Mouse (Mus musculus) hindbrain, embryonic 14.5 days (tissue): ENCODE measurements around the gene Stil. TPM values are rescaled to one million over a fixed set of nuclear protein-coding genes. Genes with fewer than 3 reads are reported as not detected.

ENCODE experiments used
- ATAC-seq: fragments of 200-750 bp; cut with Nextera tagmentation; 2 replicates; pipeline ENCODE4 v1.8.0; 2017; ENCODE audit warnings: moderate number of reproducible peaks, mild to moderate bottlenecking, moderate TSS enrichment, moderate library complexity; ENCODE audit not compliant: low FRiP score
- DNase-seq: peaks from one replicate; pipeline ENCODE4 v3.0.0-alpha.2; 2015; ENCODE audit warnings: low spot score
- H3K27ac ChIP-seq: fragments of 300-500 bp; sonication (generic); 2 replicates; pipeline ENCODE4 v1.5.1; 2014; ENCODE audit warnings: mild to moderate bottlenecking, moderate library complexity
- H3K27me3 ChIP-seq: fragments of 300-500 bp; sonication (generic); 2 replicates; pipeline ENCODE4 v1.6.1; 2014; ENCODE audit warnings: mild to moderate bottlenecking, low read length, mixed read lengths; ENCODE audit not compliant: control insufficient read depth, insufficient read depth
- H3K36me3 ChIP-seq: fragments of 300-500 bp; sonication (generic); replicated peaks from 2 replicates; pipeline ENCODE4 v1.6.1; 2014; ENCODE audit not compliant: control insufficient read depth, insufficient read depth
- H3K4me1 ChIP-seq: fragments of 300-500 bp; sonication (generic); replicated peaks from 2 replicates; pipeline ENCODE4 v1.6.1; 2014; ENCODE audit warnings: antibody characterized with exemption, low read length, mixed read lengths; ENCODE audit not compliant: control insufficient read depth, insufficient read depth
- H3K4me2 ChIP-seq: fragments of 300-500 bp; sonication (generic); replicated peaks from 2 replicates; pipeline ENCODE4 v1.6.1; 2014; ENCODE audit warnings: mild to moderate bottlenecking, moderate library complexity
- H3K4me3 ChIP-seq: fragments of 300-500 bp; sonication (generic); replicated peaks from 2 replicates; pipeline ENCODE4 v1.5.1; 2014; ENCODE audit warnings: mild to moderate bottlenecking, low read length
- H3K9ac ChIP-seq: fragments of 300-500 bp; sonication (generic); 2 replicates; pipeline ENCODE4 v1.6.1; 2014
- H3K9me3 ChIP-seq: fragments of 300-500 bp; sonication (generic); 2 replicates; pipeline ENCODE4 v1.6.1; 2016; ENCODE audit warnings: low read length; ENCODE audit not compliant: control insufficient read depth
- WGBS: fragments of 180-500 bp; shearing (Covaris S2); extraction: QIAGEN DNeasy Blood & Tissue Kit; methylation state at CpG from one replicate; pipeline ENCODE4 v1.1.7; 2014; 5-methylcytosine and 5-hydroxymethylcytosine counted together
- polyA plus RNA-seq: library from polyadenylated mRNA; unstranded; fragments of >200 nt; fragmentation: Nextera tagmentation; extraction: Ambion mirVana; gene quantifications from 2 replicates; pipeline ENCODE4 v1.2.1, GENCODE M21; 2014

Stil gene
- polyA plus RNA-seq, 1 experiment from 2014 or later, result 2.9 TPM

DNA sequence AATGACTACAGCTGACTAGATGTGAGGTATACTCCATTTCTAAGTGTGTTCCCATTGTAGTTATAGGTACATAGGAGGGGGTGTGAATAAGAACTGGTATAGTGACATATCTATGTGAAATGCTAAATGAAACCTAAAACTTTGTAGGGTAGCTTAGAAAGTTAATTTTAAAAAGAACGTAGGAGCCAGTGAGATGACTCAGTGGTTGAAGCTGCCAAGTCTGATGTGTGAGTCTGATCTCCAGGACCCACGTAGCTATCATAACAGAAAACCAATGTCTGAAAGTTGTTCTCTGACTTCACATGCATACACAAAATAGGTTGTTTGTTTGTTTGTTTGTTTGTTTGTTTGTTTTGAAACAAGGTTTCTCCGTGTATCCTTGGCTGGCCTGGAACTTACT lies 20.0 kb downstream of the Stil start:
- Histone ChIP-seq H3K4me2 (no peak overlapping the region), H3K4me1 (no peaks in the 10 kb centered on the region), H3K4me3 (no peak overlapping the region), H3K9ac (no peak overlapping the region), H3K9me3 (no peaks in the 10 kb centered on the region), H3K36me3 (no peaks in the 10 kb centered on the region), H3K27me3 (no peaks in the 10 kb centered on the region), H3K27ac (no peak overlapping the region)
- ATAC-seq, result no peak
- 94% methylated on average over 3 of the region's 3 CpGs for WGBS
- no peak for DNase-seq

DNA sequence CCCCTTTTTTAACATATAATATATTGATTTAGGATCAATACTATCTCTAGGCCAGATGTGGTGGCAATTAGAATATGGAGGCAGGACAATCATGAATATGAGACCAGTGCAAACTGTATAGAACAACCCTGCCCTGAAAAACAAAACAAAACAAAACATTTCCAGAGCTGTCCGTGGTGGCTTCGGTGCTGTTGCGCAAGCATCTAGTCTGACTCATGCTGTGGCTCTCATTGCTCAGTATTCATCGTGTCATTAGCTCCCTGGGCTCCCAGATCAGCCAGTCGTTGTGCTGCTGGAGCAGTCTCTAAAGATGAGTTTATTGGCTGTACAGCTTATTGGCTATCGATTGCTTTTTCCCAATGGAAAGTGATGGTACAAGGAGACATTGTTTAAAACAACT lies 35.1 kb downstream of the Stil start:
- DNase-seq (no peak), ATAC-seq (no peak)
- no peaks in the 10 kb centered on the region for H3K4me1 ChIP-seq
- no peaks in the 10 kb centered on the region for H3K27me3 ChIP-seq
- no peak overlapping the region for H3K9ac ChIP-seq
- no peak overlapping the region for H3K4me2 ChIP-seq
- WGBS, result 82% methylated on average over 6 of the region's 6 CpGs
- H3K4me3 ChIP-seq, result no peak overlapping the region
- H3K27ac ChIP-seq, result no peak overlapping the region
- H3K36me3 ChIP-seq, result no peaks in the 10 kb centered on the region
- no peaks in the 10 kb centered on the region for H3K9me3 ChIP-seq

DNA sequence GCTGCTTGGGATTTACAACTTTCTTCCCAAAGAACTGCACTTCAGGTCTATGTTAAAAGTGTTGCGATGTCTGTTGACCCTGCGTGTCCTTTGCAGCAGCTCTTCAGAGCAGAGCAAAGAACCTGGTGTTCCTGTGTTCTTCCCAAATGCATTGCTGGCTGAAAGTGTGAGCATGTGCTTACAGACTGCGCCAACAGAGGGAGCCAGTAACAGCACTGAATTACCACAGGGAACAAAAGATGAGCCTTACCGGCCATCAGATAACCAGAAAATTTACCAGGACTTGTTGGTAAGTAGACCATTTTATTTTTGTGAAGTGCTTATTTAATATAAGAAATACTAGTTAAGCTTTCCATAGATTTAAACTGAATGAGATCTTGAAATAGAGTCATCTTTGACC lies 38.3 kb downstream of the Stil start:
- DNase-seq, result peak; percentile 70
- Histone ChIP-seq H3K27me3 (no peaks in the 10 kb centered on the region), H3K9ac (no peak overlapping the region), H3K36me3 (no peaks in the 10 kb centered on the region), H3K4me1 (no peaks in the 10 kb centered on the region), H3K9me3 (no peaks in the 10 kb centered on the region), H3K4me3 (no peak overlapping the region), H3K27ac (no peak overlapping the region), H3K4me2 (no peak overlapping the region)
- 31% methylated on average over 4 of the region's 4 CpGs for WGBS
- ATAC-seq, result no peak

DNA sequence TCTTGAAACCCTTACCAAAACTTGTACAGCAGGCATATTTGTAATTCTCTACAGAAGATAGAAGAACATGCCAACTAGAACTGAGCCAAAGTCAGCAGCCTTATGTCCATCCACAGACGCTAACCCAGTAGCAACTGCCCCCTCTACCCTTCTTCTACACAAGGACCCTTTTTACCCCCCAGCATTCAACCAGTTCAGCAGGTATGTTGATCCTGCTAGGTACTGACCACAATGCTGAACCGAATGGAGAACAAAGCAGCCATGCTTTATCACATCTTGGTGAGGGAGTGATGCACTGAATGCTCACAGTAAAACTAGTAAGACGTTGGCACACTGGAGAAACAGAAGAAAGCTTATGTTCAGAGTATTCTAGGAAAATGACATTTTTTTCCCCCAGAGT lies 45.7 kb downstream of the Stil start:
- H3K9me3 ChIP-seq, result no peaks in the 10 kb centered on the region
- DNase-seq (no peak), ATAC-seq (no peak)
- H3K4me1 ChIP-seq, result no peaks in the 10 kb centered on the region
- peaks cover 27% of the 10 kb centered on the region for H3K27me3 ChIP-seq
- no peak overlapping the region for H3K27ac ChIP-seq
- H3K36me3 ChIP-seq, result no peaks in the 10 kb centered on the region
- no peak overlapping the region for H3K4me3 ChIP-seq
- no peak overlapping the region for H3K4me2 ChIP-seq
- H3K9ac ChIP-seq, result no peak overlapping the region
- WGBS, result 79% methylated on average over 3 of the region's 3 CpGs

DNA sequence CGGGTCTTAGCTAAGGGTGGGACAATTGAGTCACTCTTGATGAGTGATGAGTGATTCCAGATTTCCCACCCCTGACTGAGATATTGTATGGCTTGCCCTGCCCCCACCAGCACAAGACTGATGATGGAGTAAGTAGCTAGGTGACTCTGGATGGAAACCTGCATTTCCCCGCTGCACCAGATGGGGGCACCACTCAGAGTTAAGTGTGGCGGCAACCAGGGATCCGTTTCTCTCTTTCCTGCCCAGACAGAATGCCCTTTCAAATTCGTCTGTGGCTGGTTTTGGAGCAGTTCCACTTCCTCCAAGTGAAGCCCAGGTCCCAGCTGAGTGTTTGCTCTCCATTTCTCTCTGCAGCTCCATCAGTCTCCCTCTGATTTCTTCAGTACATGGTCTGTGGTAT lies 47.8 kb downstream of the Stil start:
- 5% methylated on average over 5 of the region's 5 CpGs for WGBS
- no peaks in the 10 kb centered on the region for H3K9me3 ChIP-seq
- no peaks in the 10 kb centered on the region for H3K36me3 ChIP-seq
- no peak for ATAC-seq
- DNase-seq, result no peak
- H3K27ac ChIP-seq, result no peak overlapping the region
- H3K4me2 ChIP-seq, result no peak overlapping the region
- H3K9ac ChIP-seq, result no peak overlapping the region
- H3K27me3 ChIP-seq, result peaks cover 48% of the 10 kb centered on the region
- H3K4me1 ChIP-seq, result no peaks in the 10 kb centered on the region
- H3K4me3 ChIP-seq, result no peak overlapping the region

DNA sequence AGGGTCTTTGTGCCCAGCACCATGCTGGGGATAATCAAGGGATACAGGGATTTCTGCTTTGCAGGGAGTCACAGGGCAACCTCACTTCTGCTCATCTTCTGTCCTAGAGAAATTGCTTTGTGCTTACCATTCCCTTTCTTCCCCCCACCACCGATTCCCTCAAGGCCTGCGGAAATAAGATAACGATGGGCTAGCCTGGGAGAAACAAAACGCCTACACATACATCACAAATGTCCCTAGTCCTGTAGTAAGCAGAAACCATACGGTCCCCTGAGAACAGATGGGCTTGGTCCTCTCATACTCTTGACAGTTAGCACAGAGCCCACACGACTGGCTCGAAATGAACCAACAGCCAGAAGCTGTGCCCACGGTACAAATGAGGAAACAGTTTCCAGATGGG lies 48.2 kb downstream of the Stil start:
- Histone ChIP-seq H3K9me3 (no peaks in the 10 kb centered on the region), H3K27ac (no peak overlapping the region), H3K27me3 (peaks cover 53% of the 10 kb centered on the region), H3K4me1 (no peaks in the 10 kb centered on the region), H3K9ac (no peak overlapping the region), H3K4me3 (no peak overlapping the region), H3K4me2 (no peak overlapping the region), H3K36me3 (no peaks in the 10 kb centered on the region)
- ATAC-seq (no peak), DNase-seq (no peak)
- 77% methylated on average over 8 of the region's 8 CpGs for WGBS

DNA sequence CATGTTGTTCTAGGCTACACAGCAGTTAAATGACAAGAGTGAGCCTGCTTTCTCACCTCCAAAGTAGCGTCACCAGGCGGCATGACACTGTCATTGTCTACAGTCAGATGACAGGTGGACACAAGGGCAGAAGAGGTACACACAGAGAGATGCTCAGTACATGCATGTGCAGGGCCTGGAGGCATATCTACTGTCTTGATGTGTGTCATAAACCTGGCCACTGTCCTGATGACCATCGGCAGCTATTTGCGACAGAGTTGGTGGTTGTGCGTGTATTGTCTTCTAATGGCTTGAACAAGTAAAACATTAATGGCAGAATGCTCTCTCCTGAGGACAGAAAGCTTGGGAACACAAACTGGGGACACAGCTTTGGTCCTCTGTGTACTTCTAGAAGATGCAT lies 51.3 kb downstream of the Stil start:
- Histone ChIP-seq H3K9me3 (no peaks in the 10 kb centered on the region), H3K36me3 (no peaks in the 10 kb centered on the region), H3K4me2 (no peak overlapping the region), H3K27me3 (peaks cover 83% of the 10 kb centered on the region), H3K4me3 (no peak overlapping the region), H3K9ac (no peak overlapping the region), H3K27ac (no peak overlapping the region), H3K4me1 (no peaks in the 10 kb centered on the region)
- 72% methylated on average over 5 of the region's 5 CpGs for WGBS
- ATAC-seq (no peak), DNase-seq (no peak)

DNA sequence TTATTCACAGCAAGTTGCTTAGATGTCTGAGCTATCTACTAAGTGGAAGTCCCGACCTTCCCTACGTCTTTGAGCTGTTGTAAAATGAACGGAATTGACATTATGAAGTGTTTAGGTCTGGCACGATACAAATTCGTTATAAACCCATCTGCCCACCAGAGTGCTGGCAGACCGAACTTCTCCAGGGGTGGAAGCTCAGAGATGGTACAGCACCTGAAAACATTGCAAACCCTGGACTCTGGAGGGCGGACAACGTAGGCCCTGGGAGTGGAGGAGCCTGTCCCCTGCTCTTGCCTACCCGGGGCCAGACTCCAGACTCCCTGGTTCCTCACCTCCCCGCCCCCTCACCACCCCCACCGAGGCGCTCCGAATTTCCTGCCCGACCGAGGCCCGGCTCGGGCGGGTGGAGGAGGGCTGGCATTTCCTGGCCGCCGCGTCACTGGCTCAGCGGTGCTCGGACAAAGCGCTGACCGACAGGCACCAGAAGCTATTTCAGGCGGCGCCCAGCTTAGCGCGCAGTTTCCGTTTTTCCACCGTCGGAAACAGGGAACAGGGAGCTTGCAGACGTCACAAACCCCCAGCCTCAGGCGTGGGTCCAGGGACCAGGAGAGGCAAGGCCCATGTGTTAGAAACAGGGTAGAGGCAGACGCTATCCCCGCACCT lies 52.5 kb downstream of the Stil start:
- Histone ChIP-seq H3K27me3 (peaks cover 88% of the 10 kb centered on the region), H3K9ac (no peak overlapping the region), H3K36me3 (no peaks in the 10 kb centered on the region), H3K4me1 (no peaks in the 10 kb centered on the region), H3K4me2 (peak overlapping the region; percentile 41), H3K9me3 (no peaks in the 10 kb centered on the region), H3K27ac (no peak overlapping the region), H3K4me3 (peak overlapping the region; percentile 8; the same call in 1 of the 2 replicates)
- ATAC-seq, result 0 out of 2 replicates have a peak, but pooled peaks have one; percentile 21
- WGBS, result 1% methylated on average over 36 of the region's 36 CpGs
- DNase-seq, result no peak

DNA sequence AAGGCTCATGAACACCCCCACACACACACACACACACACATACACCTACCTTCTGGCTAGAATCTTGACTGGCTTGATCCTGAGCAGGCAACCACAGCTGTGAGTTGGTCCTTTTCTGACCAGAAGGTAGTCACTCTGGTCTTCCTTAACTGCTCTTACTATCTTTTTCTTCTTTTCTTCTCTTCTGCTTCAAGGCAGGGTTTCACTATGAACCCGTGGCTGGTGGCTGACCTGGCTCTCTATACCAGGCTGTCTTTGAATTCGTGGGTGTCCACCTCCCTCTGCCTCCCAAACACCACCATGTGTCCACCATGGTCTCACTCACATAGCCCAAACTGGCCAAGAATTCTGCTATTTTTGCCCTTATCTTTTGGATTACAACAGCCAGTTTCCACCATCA lies 55.1 kb downstream of the Stil start:
- no peak for DNase-seq
- no peak overlapping the region for H3K4me2 ChIP-seq
- WGBS, result 7% methylated on average over 2 of the region's 2 CpGs
- peaks cover 90% of the 10 kb centered on the region for H3K27me3 ChIP-seq
- no peak overlapping the region for H3K27ac ChIP-seq
- H3K4me1 ChIP-seq, result no peaks in the 10 kb centered on the region
- H3K36me3 ChIP-seq, result no peaks in the 10 kb centered on the region
- no peak overlapping the region for H3K9ac ChIP-seq
- no peaks in the 10 kb centered on the region for H3K9me3 ChIP-seq
- no peak for ATAC-seq
- no peak overlapping the region for H3K4me3 ChIP-seq

DNA sequence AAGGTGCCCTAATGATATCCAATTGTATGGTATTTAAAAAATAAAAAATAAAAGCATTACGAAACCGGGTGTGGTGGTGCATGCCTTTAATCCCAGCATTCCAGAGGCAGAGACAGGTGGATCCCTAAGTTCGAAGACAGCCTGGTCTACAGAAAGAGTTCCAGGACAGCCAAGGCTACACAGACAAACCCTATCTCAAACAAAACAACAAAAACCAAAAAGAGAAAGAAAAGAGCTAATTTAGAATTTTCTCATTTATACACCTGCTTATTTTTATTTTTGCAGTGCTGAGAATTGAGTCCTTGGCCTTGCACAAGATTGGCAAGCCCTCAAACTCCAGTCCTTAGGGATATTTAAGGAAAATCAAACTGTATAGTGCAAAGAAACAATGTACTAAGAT lies 55.7 kb downstream of the Stil start:
- H3K4me2 ChIP-seq, result 0 out of 2 replicates have a peak overlapping the region, but pooled peaks have one; percentile 40
- peaks cover 90% of the 10 kb centered on the region for H3K27me3 ChIP-seq
- H3K4me3 ChIP-seq, result no peak overlapping the region
- no peaks in the 10 kb centered on the region for H3K36me3 ChIP-seq
- no peaks in the 10 kb centered on the region for H3K9me3 ChIP-seq
- H3K27ac ChIP-seq, result peak overlapping the region; percentile 84
- no peak for ATAC-seq
- no peaks in the 10 kb centered on the region for H3K4me1 ChIP-seq
- no peak overlapping the region for H3K9ac ChIP-seq
- no peak for DNase-seq
- WGBS, result 14% methylated on average over 3 of the region's 3 CpGs
